Mouse (Mus musculus): ENCODE results near the gene Ube3c. TPM values are rescaled to one million over a fixed set of nuclear protein-coding genes. Genes with fewer than 3 reads are reported as not detected.
"Not testable (repeated sequence)": the region's sequence is repeated elsewhere in the genome, so short reads cannot be mapped to it uniquely, and the experiment has no call there.

Ube3c gene
- 26.0 and 42.2 TPM in 2 replicates for polyA plus RNA-seq (2014; fragmentation: Nextera tagmentation; extraction: Ambion mirVana)

- peaks cover 10% of the 10 kb centered on the region; the same call in 1 of the 2 replicates for H3K4me1 ChIP-seq (ENCODE audit: control insufficient read depth, insufficient read depth, low read length)
- peaks cover 6% of the 10 kb centered on the region; the same call in 1 of the 2 replicates for H3K36me3 ChIP-seq (ENCODE audit: control insufficient read depth, insufficient read depth, low read length)
- H3K9me3 ChIP-seq (ENCODE audit: control insufficient read depth, low read length): no peaks in the 10 kb centered on the region
- peak within 1 kb of the TSS; percentile 91 for H3K27ac ChIP-seq (ENCODE audit: low read depth, low read length)
- under 1% methylated on average over 72 of the region's 72 CpGs for WGBS
- H3K4me3 ChIP-seq (ENCODE audit: low read length): peak within 1 kb of the TSS; percentile 82
- H3K27me3 ChIP-seq (ENCODE audit: control insufficient read depth, insufficient read depth, low read length): no peaks in the 10 kb centered on the region
- peak; percentile 96 for ATAC-seq (ENCODE audit: low FRiP score, low TSS enrichment)
- H3K4me2 ChIP-seq (replicated peaks; ENCODE audit: low read depth, low read length): peak within 1 kb of the TSS; percentile 65
- peak within 1 kb of the TSS; percentile 80 for H3K9ac ChIP-seq (ENCODE audit: low read depth, low read length)
Observed at GRCm38 (mm10) chr5:29568848-29569377, at the start of gene Ube3c. Ube3c (plus strand) TSS chr5:29569242.

GRCm38 (mm10) chr5:29560111-29560510 lies 8.9 kb upstream of the Ube3c start:
- Histone ChIP-seq H3K9me3 (ENCODE audit: control insufficient read depth, low read length) (no peaks in the 10 kb centered on the region), H3K27ac (ENCODE audit: low read depth, low read length) (no peak overlapping the region), H3K4me2 (replicated peaks; ENCODE audit: low read depth, low read length) (no peak overlapping the region), H3K4me3 (ENCODE audit: low read length) (no peak overlapping the region), H3K9ac (ENCODE audit: low read depth, low read length) (no peak overlapping the region), H3K4me1 (ENCODE audit: control insufficient read depth, insufficient read depth, low read length) (no peaks in the 10 kb centered on the region), H3K36me3 (ENCODE audit: control insufficient read depth, insufficient read depth, low read length) (no peaks in the 10 kb centered on the region), H3K27me3 (ENCODE audit: control insufficient read depth, insufficient read depth, low read length) (no peaks in the 10 kb centered on the region)
- 86% methylated on average over 5 of the region's 5 CpGs for WGBS
- no peak for ATAC-seq (ENCODE audit: low FRiP score, low TSS enrichment)

GRCm38 (mm10) chr5:29560667-29561066 lies 8.4 kb upstream of the Ube3c start:
- no peaks in the 10 kb centered on the region for H3K27me3 ChIP-seq (ENCODE audit: control insufficient read depth, insufficient read depth, low read length)
- no peaks in the 10 kb centered on the region for H3K4me1 ChIP-seq (ENCODE audit: control insufficient read depth, insufficient read depth, low read length)
- no peaks in the 10 kb centered on the region for H3K9me3 ChIP-seq (ENCODE audit: control insufficient read depth, low read length)
- H3K9ac ChIP-seq (ENCODE audit: low read depth, low read length): no peak overlapping the region
- H3K36me3 ChIP-seq (ENCODE audit: control insufficient read depth, insufficient read depth, low read length): no peaks in the 10 kb centered on the region
- WGBS: 88% methylated on average over 2 of the region's 2 CpGs
- no peak for ATAC-seq (ENCODE audit: low FRiP score, low TSS enrichment)
- H3K4me3 ChIP-seq (ENCODE audit: low read length): no peak overlapping the region
- H3K27ac ChIP-seq (ENCODE audit: low read depth, low read length): no peak overlapping the region
- no peak overlapping the region for H3K4me2 ChIP-seq (replicated peaks; ENCODE audit: low read depth, low read length)

GRCm38 (mm10) chr5:29569378-29570280 lies 587 bp downstream of the Ube3c start:
- Histone ChIP-seq H3K36me3 (ENCODE audit: control insufficient read depth, insufficient read depth, low read length) (peaks cover 6% of the 10 kb centered on the region; the same call in 1 of the 2 replicates), H3K9ac (ENCODE audit: low read depth, low read length) (peak overlapping the region; percentile 80), H3K27me3 (ENCODE audit: control insufficient read depth, insufficient read depth, low read length) (no peaks in the 10 kb centered on the region), H3K4me1 (ENCODE audit: control insufficient read depth, insufficient read depth, low read length) (peaks cover 10% of the 10 kb centered on the region; the same call in 1 of the 2 replicates), H3K4me2 (replicated peaks; ENCODE audit: low read depth, low read length) (peak overlapping the region; percentile 65), H3K27ac (ENCODE audit: low read depth, low read length) (peak overlapping the region; percentile 91), H3K4me3 (ENCODE audit: low read length) (peak overlapping the region; percentile 82), H3K9me3 (ENCODE audit: control insufficient read depth, low read length) (no peaks in the 10 kb centered on the region)
- peak; percentile 85 for ATAC-seq (ENCODE audit: low FRiP score, low TSS enrichment)
- WGBS: 3% methylated on average over 52 of the region's 67 CpGs

GRCm38 (mm10) chr5:29574286-29574685 lies 5.2 kb downstream of the Ube3c start:
- not testable (repeated sequence) for H3K4me2 ChIP-seq (replicated peaks; ENCODE audit: low read depth, low read length); H3K4me3 ChIP-seq (ENCODE audit: low read length); H3K4me1 ChIP-seq (ENCODE audit: control insufficient read depth, insufficient read depth, low read length); H3K9me3 ChIP-seq (ENCODE audit: control insufficient read depth, low read length); H3K9ac ChIP-seq (ENCODE audit: low read depth, low read length); H3K36me3 ChIP-seq (ENCODE audit: control insufficient read depth, insufficient read depth, low read length); H3K27me3 ChIP-seq (ENCODE audit: control insufficient read depth, insufficient read depth, low read length); ATAC-seq (ENCODE audit: low FRiP score, low TSS enrichment); H3K27ac ChIP-seq (ENCODE audit: low read depth, low read length)
- 91% methylated on average over 11 of the region's 11 CpGs for WGBS

GRCm38 (mm10) chr5:29575085-29575484 lies 6.0 kb downstream of the Ube3c start:
- 37% methylated on average over 2 of the region's 2 CpGs for WGBS
- H3K9me3 ChIP-seq (ENCODE audit: control insufficient read depth, low read length): no peaks in the 10 kb centered on the region

GRCm38 (mm10) chr5:29577795-29578631 lies 9.0 kb downstream of the Ube3c start:
- Histone ChIP-seq H3K27me3 (ENCODE audit: control insufficient read depth, insufficient read depth, low read length) (no peaks in the 10 kb centered on the region), H3K9ac (ENCODE audit: low read depth, low read length) (no peak overlapping the region), H3K36me3 (ENCODE audit: control insufficient read depth, insufficient read depth, low read length) (no peaks in the 10 kb centered on the region; the same call in 1 of the 2 replicates), H3K4me3 (ENCODE audit: low read length) (no peak overlapping the region), H3K4me2 (replicated peaks; ENCODE audit: low read depth, low read length) (no peak overlapping the region), H3K9me3 (ENCODE audit: control insufficient read depth, low read length) (no peaks in the 10 kb centered on the region), H3K27ac (ENCODE audit: low read depth, low read length) (no peak overlapping the region), H3K4me1 (ENCODE audit: control insufficient read depth, insufficient read depth, low read length) (no peaks in the 10 kb centered on the region)
- WGBS: 92% methylated on average over 4 of the region's 4 CpGs
- no peak for ATAC-seq (ENCODE audit: low FRiP score, low TSS enrichment)

More at GRCm38 (mm10) chr5:29575085-29575484, 6.0 kb downstream of the Ube3c start:
- Histone ChIP-seq H3K4me2 (replicated peaks; ENCODE audit: low read depth, low read length) (no peak overlapping the region), H3K4me3 (ENCODE audit: low read length) (no peak overlapping the region), H3K9ac (ENCODE audit: low read depth, low read length) (no peak overlapping the region), H3K36me3 (ENCODE audit: control insufficient read depth, insufficient read depth, low read length) (peaks cover 6% of the 10 kb centered on the region; the same call in 1 of the 2 replicates), H3K27ac (ENCODE audit: low read depth, low read length) (no peak overlapping the region), H3K27me3 (ENCODE audit: control insufficient read depth, insufficient read depth, low read length) (no peaks in the 10 kb centered on the region), H3K4me1 (ENCODE audit: control insufficient read depth, insufficient read depth, low read length) (peaks cover 7% of the 10 kb centered on the region; the same call in 1 of the 2 replicates)
- ATAC-seq (ENCODE audit: low FRiP score, low TSS enrichment): 0 out of 2 replicates have a peak, but pooled peaks have one; percentile 46

- Histone ChIP-seq H3K9ac (ENCODE audit: low read depth, low read length) (no peak overlapping the region), H3K27ac (ENCODE audit: low read depth, low read length) (no peak overlapping the region), H3K9me3 (ENCODE audit: control insufficient read depth, low read length) (no peaks in the 10 kb centered on the region), H3K36me3 (ENCODE audit: control insufficient read depth, insufficient read depth, low read length) (peaks cover 8% of the 10 kb centered on the region; the same call in 1 of the 2 replicates), H3K4me3 (ENCODE audit: low read length) (no peak overlapping the region), H3K27me3 (ENCODE audit: control insufficient read depth, insufficient read depth, low read length) (no peaks in the 10 kb centered on the region), H3K4me2 (replicated peaks; ENCODE audit: low read depth, low read length) (no peak overlapping the region), H3K4me1 (ENCODE audit: control insufficient read depth, insufficient read depth, low read length) (no peaks in the 10 kb centered on the region)
- no peak for ATAC-seq (ENCODE audit: low FRiP score, low TSS enrichment)
- WGBS: 86% methylated on average over 2 of the region's 2 CpGs
Observed at GRCm38 (mm10) chr5:29583880-29584595, 15.0 kb downstream of the Ube3c start.

Data from kidney, embryonic 14.5 days (tissue).